Mouse (Mus musculus) bone marrow macrophage, adult 2 months (primary cell): ENCODE data around the gene Cltb.

Experiments
- CTCF ChIP-seq: IDR thresholded peaks from 2 replicates; pipeline ENCODE4 v1.5.1; 2012; ENCODE audit warnings: low read depth, mild to moderate bottlenecking, low read length, moderate library complexity
- POLR2A ChIP-seq: IDR thresholded peaks from 2 replicates; pipeline ENCODE4 v1.6.1; 2012; ENCODE audit warnings: mild to moderate bottlenecking, low read depth, low read length, borderline replicate concordance

DNA sequence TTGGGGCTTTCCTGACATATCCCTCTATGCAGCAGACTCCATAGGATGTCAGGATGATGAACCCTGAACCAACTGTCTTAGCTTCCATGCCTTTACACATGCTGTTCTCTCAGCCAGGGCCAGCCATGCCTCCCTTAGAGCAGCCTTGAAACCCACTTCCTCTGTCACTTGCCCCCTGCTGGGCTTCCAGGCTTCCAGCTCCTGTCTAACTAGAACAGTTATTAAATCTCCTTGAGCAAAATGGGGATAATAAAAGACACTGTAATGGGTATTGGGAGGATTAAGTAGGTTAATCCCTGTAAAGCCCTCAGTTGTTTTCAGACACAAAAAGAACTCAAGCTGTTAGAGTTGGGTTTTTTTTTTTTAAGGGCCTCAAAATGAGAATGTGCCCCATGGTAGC lies 7.6 kb downstream of the Cltb start:
- TF ChIP-seq CTCF = no peak
- no peak for TF ChIP-seq POLR2A
